Mouse (Mus musculus) spleen, adult 2 months (tissue): ENCODE measurements around the gene Vdac1.

Experiments
- CTCF ChIP-seq: fragments of 200-500 bp; IDR thresholded peaks from 2 replicates; pipeline ENCODE4 v1.5.1; 2011; ENCODE audit warnings: mild to moderate bottlenecking, inconsistent platforms; ENCODE audit not compliant: insufficient read depth, insufficient read length, insufficient replicate concordance; ENCODE audit errors: extremely low read depth
- POLR2A ChIP-seq: fragments of 200-500 bp; IDR thresholded peaks from 2 replicates; pipeline ENCODE4 v1.6.1; 2011; ENCODE audit warnings: low read depth, low read length, inconsistent platforms

GRCm38 (mm10) chr11:52348724-52349123 is 11.9 kb upstream of the Vdac1 start:
- TF ChIP-seq POLR2A = no peak
- no peak for TF ChIP-seq CTCF
